Mouse (Mus musculus): ENCODE results near the gene Mllt10. TPM values are rescaled to one million over a fixed set of nuclear protein-coding genes. Genes with fewer than 3 reads are reported as not detected.
A peak's percentile ranks its signal among the peaks of the same experiment; 100 is the strongest.

Mllt10 gene
- polyA plus RNA-seq, 1 experiment from 2014 or later: 27.4 TPM

DNA sequence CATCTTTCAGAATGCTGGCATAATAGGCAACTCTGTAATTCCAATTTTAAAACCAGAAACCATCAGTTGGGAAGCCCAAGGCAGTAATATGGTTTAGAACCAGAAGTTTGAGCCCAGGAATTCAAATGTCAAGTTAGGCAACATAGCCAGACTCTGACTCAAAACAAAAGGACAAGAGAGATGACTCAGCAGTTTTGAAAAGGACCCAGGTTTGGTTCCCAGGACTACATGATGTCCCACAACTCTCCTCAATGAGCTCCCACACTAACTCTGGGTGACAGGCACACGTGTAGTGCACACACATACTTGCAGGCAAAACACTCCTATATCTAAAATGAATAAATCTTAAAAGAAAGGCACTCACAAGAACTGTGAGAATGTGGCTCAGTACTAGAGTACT is 35.9 kb upstream of the Mllt10 start:
- Histone ChIP-seq H3K4me2 (replicated peaks; ENCODE audit: low read depth) (no peak overlapping the region), H3K27me3 (ENCODE audit: control insufficient read depth, insufficient read depth, low read length) (no peaks in the 10 kb centered on the region), H3K36me3 (ENCODE audit: control insufficient read depth, insufficient read depth, low read length) (no peaks in the 10 kb centered on the region), H3K4me3 (ENCODE audit: low read depth, low read length) (no peak overlapping the region), H3K9ac (ENCODE audit: low read length) (no peak overlapping the region), H3K4me1 (replicated peaks; ENCODE audit: control insufficient read depth, insufficient read depth) (no peaks in the 10 kb centered on the region), H3K27ac (replicated peaks) (no peak overlapping the region), H3K9me3 (ENCODE audit: control insufficient read depth, low read length) (no peaks in the 10 kb centered on the region)
- ATAC-seq (ENCODE audit: low FRiP score, low TSS enrichment) (no peak), DNase-seq (ENCODE audit: low spot score) (no peak)
- WGBS: 86% methylated on average over 1 of the region's 1 CpGs
- no peak for TF ChIP-seq EP300 (optimal IDR thresholded peaks at IDR 0.05)
- TF ChIP-seq CTCF (IDR thresholded peaks at IDR 0.05; ENCODE audit: low read depth): no peak

DNA sequence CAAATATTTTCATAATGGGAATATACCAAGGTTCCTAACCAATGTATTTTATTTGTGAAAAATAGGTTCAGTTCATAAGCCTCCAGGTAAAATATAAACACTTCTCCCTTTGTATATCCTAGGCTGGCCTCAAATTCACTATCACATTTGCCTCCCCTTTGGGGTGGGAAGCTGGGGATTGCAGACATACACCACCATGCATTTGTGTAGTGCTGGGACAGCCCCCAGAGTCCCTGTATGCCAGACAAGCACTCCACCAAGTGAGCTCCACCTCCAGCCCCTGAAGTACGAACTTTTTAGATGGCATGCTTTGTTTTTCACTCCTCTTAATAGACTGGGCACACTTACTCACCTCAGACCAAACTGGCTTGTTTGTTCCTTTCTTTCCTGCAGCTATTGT is 32.2 kb upstream of the Mllt10 start:
- Histone ChIP-seq H3K9ac (ENCODE audit: low read length) (no peak overlapping the region), H3K27ac (replicated peaks) (no peak overlapping the region), H3K9me3 (ENCODE audit: control insufficient read depth, low read length) (no peaks in the 10 kb centered on the region), H3K4me2 (replicated peaks; ENCODE audit: low read depth) (no peak overlapping the region), H3K27me3 (ENCODE audit: control insufficient read depth, insufficient read depth, low read length) (no peaks in the 10 kb centered on the region), H3K4me1 (replicated peaks; ENCODE audit: control insufficient read depth, insufficient read depth) (no peaks in the 10 kb centered on the region), H3K4me3 (ENCODE audit: low read depth, low read length) (no peak overlapping the region), H3K36me3 (ENCODE audit: control insufficient read depth, insufficient read depth, low read length) (no peaks in the 10 kb centered on the region)
- no peak for DNase-seq (ENCODE audit: low spot score)
- ATAC-seq (ENCODE audit: low FRiP score, low TSS enrichment): no peak
- 52% methylated on average over 1 of the region's 1 CpGs for WGBS
- TF ChIP-seq EP300 (optimal IDR thresholded peaks at IDR 0.05) (no peak), CTCF (IDR thresholded peaks at IDR 0.05; ENCODE audit: low read depth) (no peak)

DNA sequence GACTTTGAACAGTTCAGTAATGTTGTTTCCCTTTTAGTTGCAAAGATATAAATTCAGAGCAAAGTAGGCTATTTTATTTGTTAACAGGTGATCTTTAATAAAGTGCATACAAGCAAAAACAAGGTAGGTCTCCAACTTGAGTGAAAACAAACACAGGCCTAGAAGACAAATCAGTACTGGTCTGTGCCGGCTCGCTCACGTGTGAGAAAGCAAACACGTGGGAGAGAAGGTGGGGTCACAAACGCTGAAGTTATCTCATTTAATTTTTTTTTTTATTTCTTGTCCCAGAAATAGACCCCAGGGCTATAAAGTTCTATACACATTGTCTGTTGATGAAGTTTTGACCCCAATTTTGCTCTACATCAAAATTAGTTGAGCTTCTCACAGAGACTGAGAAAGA is 29.9 kb upstream of the Mllt10 start:
- DNase-seq (ENCODE audit: low spot score) (peak; percentile 35), ATAC-seq (ENCODE audit: low FRiP score, low TSS enrichment) (no peak)
- TF ChIP-seq EP300 (optimal IDR thresholded peaks at IDR 0.05) (no peak), CTCF (IDR thresholded peaks at IDR 0.05; ENCODE audit: low read depth) (no peak)
- no peaks in the 10 kb centered on the region for H3K9me3 ChIP-seq (ENCODE audit: control insufficient read depth, low read length)
- 53% methylated on average over 5 of the region's 5 CpGs for WGBS
- H3K36me3 ChIP-seq (ENCODE audit: control insufficient read depth, insufficient read depth, low read length): no peaks in the 10 kb centered on the region
- H3K4me1 ChIP-seq (replicated peaks; ENCODE audit: control insufficient read depth, insufficient read depth): no peaks in the 10 kb centered on the region
- H3K4me2 ChIP-seq (replicated peaks; ENCODE audit: low read depth): no peak overlapping the region; the same call in 1 of the 2 replicates
- H3K4me3 ChIP-seq (ENCODE audit: low read depth, low read length): no peak overlapping the region
- H3K9ac ChIP-seq (ENCODE audit: low read length): no peak overlapping the region
- no peak overlapping the region for H3K27ac ChIP-seq (replicated peaks)
- no peaks in the 10 kb centered on the region for H3K27me3 ChIP-seq (ENCODE audit: control insufficient read depth, insufficient read depth, low read length)

GRCm38 (mm10) chr2:18025781-18026115 is 29.3 kb upstream of the Mllt10 start:
- DNase-seq (ENCODE audit: low spot score) (no peak), ATAC-seq (ENCODE audit: low FRiP score, low TSS enrichment) (no peak)
- Histone ChIP-seq H3K27ac (replicated peaks) (peak overlapping the region; percentile 1; the same call in 1 of the 2 replicates), H3K4me1 (replicated peaks; ENCODE audit: control insufficient read depth, insufficient read depth) (no peaks in the 10 kb centered on the region), H3K4me3 (ENCODE audit: low read depth, low read length) (peak overlapping the region; percentile 66), H3K36me3 (ENCODE audit: control insufficient read depth, insufficient read depth, low read length) (no peaks in the 10 kb centered on the region), H3K27me3 (ENCODE audit: control insufficient read depth, insufficient read depth, low read length) (no peaks in the 10 kb centered on the region), H3K9ac (ENCODE audit: low read length) (peak overlapping the region; percentile 67), H3K4me2 (replicated peaks; ENCODE audit: low read depth) (peak overlapping the region; percentile 99), H3K9me3 (ENCODE audit: control insufficient read depth, low read length) (no peaks in the 10 kb centered on the region)
- TF ChIP-seq CTCF (IDR thresholded peaks at IDR 0.05; ENCODE audit: low read depth) (no peak), EP300 (optimal IDR thresholded peaks at IDR 0.05) (no peak)
- WGBS: 7% methylated on average over 14 of the region's 14 CpGs

GRCm38 (mm10) chr2:18026116-18026947 is 28.7 kb upstream of the Mllt10 start:
- H3K4me1 ChIP-seq (replicated peaks; ENCODE audit: control insufficient read depth, insufficient read depth): no peaks in the 10 kb centered on the region
- H3K27ac ChIP-seq (replicated peaks): peak overlapping the region; percentile 1; the same call in 1 of the 2 replicates
- DNase-seq (ENCODE audit: low spot score) (peak; percentile 64), ATAC-seq (ENCODE audit: low FRiP score, low TSS enrichment) (no peak)
- H3K4me2 ChIP-seq (replicated peaks; ENCODE audit: low read depth): peak overlapping the region; percentile 99
- H3K9me3 ChIP-seq (ENCODE audit: control insufficient read depth, low read length): no peaks in the 10 kb centered on the region
- no peaks in the 10 kb centered on the region for H3K36me3 ChIP-seq (ENCODE audit: control insufficient read depth, insufficient read depth, low read length)
- whole genome bisulfite sequencing: under 1% methylated on average over 44 of the region's 44 CpGs
- H3K4me3 ChIP-seq (ENCODE audit: low read depth, low read length): peak overlapping the region; percentile 66
- TF ChIP-seq EP300 (optimal IDR thresholded peaks at IDR 0.05) (no peak), CTCF (IDR thresholded peaks at IDR 0.05; ENCODE audit: low read depth) (peak; percentile 10; the same call in 1 of the 2 replicates)
- no peaks in the 10 kb centered on the region for H3K27me3 ChIP-seq (ENCODE audit: control insufficient read depth, insufficient read depth, low read length)
- H3K9ac ChIP-seq (ENCODE audit: low read length): peak overlapping the region; percentile 67

DNA sequence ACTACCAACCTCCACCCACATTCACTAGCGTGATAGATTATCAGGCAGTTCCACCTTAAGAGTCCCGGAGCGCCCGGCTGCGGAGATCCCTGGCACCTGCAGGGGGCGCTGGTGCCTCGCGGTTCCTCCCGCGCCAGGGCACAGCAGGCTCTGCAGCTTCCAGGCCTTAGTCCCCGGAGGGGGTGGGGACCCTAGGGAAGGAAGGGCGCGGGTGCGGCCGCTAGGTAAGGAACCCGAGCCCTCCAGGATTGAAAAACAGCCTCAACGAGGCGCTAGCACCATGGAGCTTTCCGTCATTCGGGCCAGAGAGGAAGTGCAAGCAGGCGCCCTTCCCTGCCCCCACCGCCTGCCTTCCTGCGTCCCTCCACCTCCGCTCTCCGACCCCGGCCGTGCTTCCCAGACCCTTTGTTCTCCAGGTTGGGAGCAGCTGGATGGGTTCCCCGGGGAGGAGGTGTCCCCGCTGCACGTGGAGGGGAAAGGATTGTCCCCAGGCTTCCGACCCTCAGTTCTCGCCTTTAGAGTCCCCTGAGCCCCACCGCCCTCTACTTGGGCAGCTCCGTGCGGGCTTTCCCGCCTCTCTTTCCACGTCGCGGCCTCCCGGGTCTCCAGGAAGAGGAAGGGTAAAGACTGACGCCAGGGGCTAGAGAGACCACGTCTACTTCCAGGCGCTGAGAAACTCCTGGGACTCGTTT is 27.4 kb upstream of the Mllt10 start:
- Histone ChIP-seq H3K4me2 (replicated peaks; ENCODE audit: low read depth) (peak overlapping the region; percentile 99), H3K9me3 (ENCODE audit: control insufficient read depth, low read length) (no peaks in the 10 kb centered on the region), H3K27me3 (ENCODE audit: control insufficient read depth, insufficient read depth, low read length) (no peaks in the 10 kb centered on the region), H3K9ac (ENCODE audit: low read length) (peak overlapping the region; percentile 81), H3K4me3 (ENCODE audit: low read depth, low read length) (peak overlapping the region; percentile 66), H3K27ac (replicated peaks) (peak overlapping the region; percentile 97), H3K36me3 (ENCODE audit: control insufficient read depth, insufficient read depth, low read length) (no peaks in the 10 kb centered on the region), H3K4me1 (replicated peaks; ENCODE audit: control insufficient read depth, insufficient read depth) (no peaks in the 10 kb centered on the region)
- peak; percentile 95 for TF ChIP-seq CTCF (IDR thresholded peaks at IDR 0.05; ENCODE audit: low read depth)
- TF ChIP-seq EP300 (optimal IDR thresholded peaks at IDR 0.05): no peak
- ATAC-seq (ENCODE audit: low FRiP score, low TSS enrichment) (peak; percentile 93), DNase-seq (ENCODE audit: low spot score) (peak; percentile 97)
- under 1% methylated on average over 44 of the region's 44 CpGs for WGBS
